In genomic region chr3:83789651-83790451, GRCm38 (mm10) we compare ENCODE assay signal across 8 mouse cellular contexts. TPM values are rescaled to one million over a fixed set of nuclear protein-coding genes. Genes with fewer than 3 reads are reported as not detected.
A peak's percentile ranks its signal among the peaks of the same experiment; 100 is the strongest.
DNase-seq lines count a peak whose midpoint lies in the region; ATAC-seq and TF ChIP-seq lines count a peak whose summit lies in the region.

No protein-coding gene starts in this region.

- peak; percentile 61; the same call in 1 of the 2 replicates for ATAC-seq in lung, embryonic 15.5 days (ENCODE audit: borderline replicate concordance, extremely low read depth, low FRiP score, low TSS enrichment)
- ATAC-seq in intestine, embryonic 15.5 days: peak; percentile 81
- ATAC-seq in midbrain, postnatal 0 days (ENCODE audit: low FRiP score): peak; percentile 65

- H3K9ac ChIP-seq in lung, embryonic 15.5 days: peak overlapping the region; percentile 53
- peak overlapping the region; percentile 63 for H3K9ac ChIP-seq in intestine, embryonic 15.5 days
- peak overlapping the region; percentile 66 for H3K9ac ChIP-seq in midbrain, postnatal 0 days (replicated peaks; ENCODE audit: low read length, poor library complexity, severe bottlenecking)

- no peaks in the 10 kb centered on the region for H3K9me3 ChIP-seq in lung, embryonic 15.5 days
- H3K9me3 ChIP-seq in forebrain, embryonic 10.5 days: peaks cover 8% of the 10 kb centered on the region; the same call in 1 of the 2 replicates
- H3K9me3 ChIP-seq in intestine, embryonic 15.5 days: no peaks in the 10 kb centered on the region
- H3K9me3 ChIP-seq in midbrain, postnatal 0 days (ENCODE audit: low read length): no peaks in the 10 kb centered on the region

- H3K4me1 ChIP-seq in lung, embryonic 15.5 days: peaks cover 6% of the 10 kb centered on the region
- H3K4me1 ChIP-seq in forebrain, embryonic 10.5 days: peaks cover 21% of the 10 kb centered on the region
- H3K4me1 ChIP-seq in intestine, embryonic 15.5 days (replicated peaks): 0 out of 2 replicates have a peak, but pooled peaks cover 3% of the 10 kb centered on the region
- H3K4me1 ChIP-seq in midbrain, postnatal 0 days (ENCODE audit: insufficient read depth, low read length): no peaks in the 10 kb centered on the region

- no peaks in the 10 kb centered on the region for H3K36me3 ChIP-seq in lung, embryonic 15.5 days
- H3K36me3 ChIP-seq in forebrain, embryonic 10.5 days (replicated peaks): peaks cover 3% of the 10 kb centered on the region; the same call in 1 of the 2 replicates
- no peaks in the 10 kb centered on the region for H3K36me3 ChIP-seq in intestine, embryonic 15.5 days
- no peaks in the 10 kb centered on the region for H3K36me3 ChIP-seq in midbrain, postnatal 0 days (ENCODE audit: insufficient read depth, low read length)

- 2% methylated on average over 44 of the region's 44 CpGs for WGBS in lung, embryonic 15.5 days
- 3% methylated on average over 44 of the region's 44 CpGs for WGBS in forebrain, embryonic 10.5 days
- 3% methylated on average over 44 of the region's 44 CpGs for WGBS in intestine, embryonic 15.5 days
- 2% methylated on average over 40 of the region's 44 CpGs for WGBS in midbrain, postnatal 0 days

- peak overlapping the region; percentile 89 for H3K4me2 ChIP-seq in lung, embryonic 15.5 days
- peak overlapping the region; percentile 91 for H3K4me2 ChIP-seq in intestine, embryonic 15.5 days (replicated peaks)
- H3K4me2 ChIP-seq in midbrain, postnatal 0 days (ENCODE audit: low read depth, low read length, poor library complexity, severe bottlenecking): peak overlapping the region; percentile 94

- H3K27ac ChIP-seq in lung, embryonic 15.5 days: no peak overlapping the region
- H3K27ac ChIP-seq in forebrain, embryonic 10.5 days: peak overlapping the region; percentile 85
- H3K27ac ChIP-seq in intestine, embryonic 15.5 days: no peak overlapping the region
- H3K27ac ChIP-seq in midbrain, postnatal 0 days (ENCODE audit: low read depth, low read length): no peak overlapping the region

- peak; percentile 40 for DNase-seq in adrenal gland, adult 2 months
- DNase-seq in adrenal gland, adult 18-20 months (ENCODE audit: low spot score in 2 of 2): no peak
- no peak for DNase-seq in lung, adult 18-20 months
- DNase-seq in forebrain, embryonic 10.5 days (ENCODE audit: extremely low spot score, low spot score): peak; percentile 49
- peak; percentile 51 for DNase-seq in midbrain, postnatal 0 days (ENCODE audit: low spot score)
- DNase-seq in urinary bladder, postnatal 25 days (ENCODE audit: low spot score): no peak

- H3K4me3 ChIP-seq in lung, embryonic 15.5 days: peak overlapping the region; percentile 56
- H3K4me3 ChIP-seq in forebrain, embryonic 10.5 days: peak overlapping the region; percentile 75
- peak overlapping the region; percentile 61 for H3K4me3 ChIP-seq in intestine, embryonic 15.5 days (replicated peaks)
- H3K4me3 ChIP-seq in midbrain, postnatal 0 days (ENCODE audit: low read depth, low read length): peak overlapping the region; percentile 65

- TF ChIP-seq CTCF in midbrain, postnatal 0 days (IDR thresholded peaks at IDR 0.05): peak; percentile 51

- H3K27me3 ChIP-seq in lung, embryonic 15.5 days: peaks cover 7% of the 10 kb centered on the region; the same call in 1 of the 2 replicates
- H3K27me3 ChIP-seq in forebrain, embryonic 10.5 days (ENCODE audit: poor library complexity, severe bottlenecking): peaks cover 34% of the 10 kb centered on the region
- H3K27me3 ChIP-seq in intestine, embryonic 15.5 days (replicated peaks): no peaks in the 10 kb centered on the region
- H3K27me3 ChIP-seq in midbrain, postnatal 0 days (ENCODE audit: insufficient read depth, low read length): no peaks in the 10 kb centered on the region

RNA-seq across cellular contexts. Expression of gene Sfrp2, which starts 23.7 kb away (rescaled TPM):
- 1 to 10 TPM; 4.4 to 5.7 TPM for total RNA-seq in adrenal gland, adult 2 months (2021)
- 6.1 and 8.5 TPM in 2 replicates for polyA plus RNA-seq in adrenal gland, adult 2 months (2012; rRNA removed)
- total RNA-seq in adrenal gland, adult 18-20 months (2021): 1 to 10 TPM; 2.6 to 6.5 TPM
- polyA plus RNA-seq in lung, embryonic 15.5 days (2015; fragmentation: Nextera tagmentation; extraction: Ambion mirVana): 85.4 and 86.6 TPM in 2 replicates
- polyA plus RNA-seq in forebrain, embryonic 10.5 days (2016; fragmentation: Nextera tagmentation; extraction: Ambion mirVana): 121 and 132 TPM in 2 replicates
- 93.8 and 109 TPM in 2 replicates for polyA plus RNA-seq in intestine, embryonic 15.5 days (2015; fragmentation: Nextera tagmentation; extraction: Ambion mirVana)
- 30.8 and 70.0 TPM in 2 replicates for total RNA-seq in midbrain, postnatal 0 days (2014; rRNA removed)
- 32.8 and 34.1 TPM in 2 replicates for polyA plus RNA-seq in midbrain, postnatal 0 days (2015; fragmentation: Nextera tagmentation; extraction: Ambion mirVana)

RNA-seq across cellular contexts. Expression of gene Tlr2, which starts 51.7 kb away (rescaled TPM):
- 1 to 10 TPM; 2.8 to 5.0 TPM for total RNA-seq in adrenal gland, adult 2 months (2021)
- 1.8 TPM in 2 replicates for polyA plus RNA-seq in adrenal gland, adult 2 months (2012; rRNA removed)
- 1 to 10 TPM; 2.8 to 3.7 TPM for total RNA-seq in adrenal gland, adult 18-20 months (2021)
- 3.5 and 3.9 TPM in 2 replicates for polyA plus RNA-seq in lung, embryonic 15.5 days (2015; fragmentation: Nextera tagmentation; extraction: Ambion mirVana)
- polyA plus RNA-seq in forebrain, embryonic 10.5 days (2016; fragmentation: Nextera tagmentation; extraction: Ambion mirVana): 1.0 and 1.2 TPM in 2 replicates
- 2.8 and 3.2 TPM in 2 replicates for polyA plus RNA-seq in intestine, embryonic 15.5 days (2015; fragmentation: Nextera tagmentation; extraction: Ambion mirVana)
- 1.2 and 1.7 TPM in 2 replicates for total RNA-seq in midbrain, postnatal 0 days (2014; rRNA removed)
- polyA plus RNA-seq in midbrain, postnatal 0 days (2015; fragmentation: Nextera tagmentation; extraction: Ambion mirVana): 0.91 and 0.99 TPM in 2 replicates

Comparison
In these comparisons a context has a peak if more than half of its experiments do, and no peak if none do; other contexts are left out.
1. DNase-seq: peak in adrenal gland, adult 2 months (single experiment), forebrain, embryonic 10.5 days (single experiment) and midbrain, postnatal 0 days (single experiment); none in adrenal gland, adult 18-20 months (0 of 2), lung, adult 18-20 months (0 of 2) and urinary bladder, postnatal 25 days (single experiment).
2. Peak in every context shown above with its lines, with median percentiles within 50 percentile points of each other: ATAC-seq, H3K4me2 ChIP-seq, H3K4me3 ChIP-seq and H3K9ac ChIP-seq.